Mouse (Mus musculus) G1E (cell line): ENCODE results near the gene Gmnc.

Experiments used
- CTCF ChIP-seq: IDR thresholded peaks from 2 replicates; pipeline ENCODE4 v1.5.1; 2012; ENCODE audit warnings: low read depth, low read length, inconsistent platforms, mixed read lengths
- GATA1 ChIP-seq: IDR thresholded peaks from 2 replicates; pipeline ENCODE4 v1.6.1; 2012; ENCODE audit warnings: borderline replicate concordance, low read length, inconsistent platforms, mixed read lengths
- GATA2 ChIP-seq: IDR thresholded peaks from 2 replicates; pipeline ENCODE4 v1.6.1; 2012; ENCODE audit warnings: low read depth, low read length, inconsistent platforms, borderline replicate concordance
- POLR2AphosphoS5 ChIP-seq: IDR thresholded peaks from 2 replicates; pipeline ENCODE4 v1.6.1; 2012; ENCODE audit warnings: low read depth, low read length, inconsistent platforms; ENCODE audit not compliant: insufficient replicate concordance
- TAL1 ChIP-seq: conservative IDR thresholded peaks from 2 replicates; pipeline ENCODE4 v1.6.1; 2012; ENCODE audit warnings: low read depth, low read length, inconsistent platforms, mixed read lengths

GRCm38 (mm10) chr16:26903968-26904367 is 87.5 kb downstream of the Gmnc start:
- no peak for TF ChIP-seq CTCF
- no peak for TF ChIP-seq GATA1
- TF ChIP-seq POLR2AphosphoS5, result no peak
- no peak for TF ChIP-seq TAL1
- no peak for TF ChIP-seq GATA2
